Mouse (Mus musculus) monocyte, adult 2 months (primary cell): ENCODE results near the gene Cmtm5.
"Not testable (repeated sequence)": the region's sequence is repeated elsewhere in the genome, so short reads cannot be mapped to it uniquely, and the experiment has no call there.

Source experiments
- DNase-seq, 2 experiments: peaks; one replicate each; pipeline ENCODE4 v3.0.0; 2022; ENCODE audit warnings: low spot score in 2 of 2, low read depth in 1 of 2

Cmtm5 gene

GRCm38 (mm10) chr14:54932645-54933150, 3.4 kb upstream of the Cmtm5 start, which contains the start of gene Il25:
TSS of gene Il25 (plus strand) at chr14:54932695.
- no peak for DNase-seq

DNA sequence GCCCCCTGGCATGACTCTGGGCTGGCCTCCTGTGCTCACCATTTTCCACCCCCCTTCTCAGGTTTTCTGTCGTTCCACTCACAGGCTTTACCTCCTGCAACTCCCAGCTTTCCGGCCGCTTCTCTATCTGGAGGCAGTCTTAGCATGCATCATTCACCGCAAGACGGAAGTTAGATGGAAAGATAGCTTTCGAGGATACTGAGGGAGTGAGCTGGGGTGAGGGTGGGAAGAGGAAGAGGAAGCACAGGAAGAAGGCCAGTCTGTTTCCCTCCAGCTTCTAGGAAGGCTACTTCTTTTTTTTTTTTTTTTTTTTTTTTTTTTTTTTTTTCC, 735 bp downstream of the Cmtm5 start:
- no peak for DNase-seq

GRCm38 (mm10) chr14:54937361-54938182, 1.5 kb downstream of the Cmtm5 start:
- no peak for DNase-seq

DNA sequence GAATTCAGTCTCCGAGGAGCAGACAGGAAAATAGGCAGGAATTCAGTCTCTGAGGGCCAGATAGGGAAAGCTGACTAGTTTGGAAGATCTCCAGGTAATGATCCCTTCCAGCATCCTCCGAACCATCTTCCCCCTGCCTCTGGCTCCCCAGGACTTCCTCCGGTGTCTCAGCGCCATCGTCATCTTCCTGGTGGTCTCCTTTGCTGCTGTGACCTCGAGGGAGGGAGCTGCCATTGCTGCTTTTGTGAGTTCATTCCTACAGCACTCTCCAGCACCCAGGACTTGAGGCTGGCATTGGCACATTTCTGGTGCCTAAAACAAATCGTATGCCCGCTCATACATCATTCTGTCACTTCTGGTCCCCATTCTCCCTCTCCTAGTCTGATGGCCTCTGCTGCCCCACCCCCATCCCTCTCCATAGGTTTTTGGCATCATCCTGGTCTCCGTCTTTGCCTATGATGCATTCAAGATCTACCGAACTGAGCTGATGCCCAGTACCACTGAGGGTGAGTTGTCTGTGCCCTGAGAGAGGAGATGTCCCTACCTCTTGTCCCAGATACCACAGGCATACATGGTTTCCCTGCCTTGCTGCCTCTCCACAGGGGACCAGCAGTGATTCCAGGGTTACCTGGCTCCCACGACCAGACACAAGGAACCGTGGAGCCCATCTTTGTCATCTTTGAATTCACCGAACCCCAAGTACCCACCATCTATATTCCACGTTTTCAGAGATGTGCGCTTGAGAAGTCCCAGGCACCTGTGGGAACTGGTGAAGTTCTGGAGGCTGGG, 2.6 kb downstream of the Cmtm5 start:
- no peak for DNase-seq

GRCm38 (mm10) chr14:54939434-54940175, 3.5 kb downstream of the Cmtm5 start:
- peak in 1 of 2 experiments; percentile 15 for DNase-seq

GRCm38 (mm10) chr14:54940176-54940530, 4.1 kb downstream of the Cmtm5 start:
- DNase-seq = no peak

DNA sequence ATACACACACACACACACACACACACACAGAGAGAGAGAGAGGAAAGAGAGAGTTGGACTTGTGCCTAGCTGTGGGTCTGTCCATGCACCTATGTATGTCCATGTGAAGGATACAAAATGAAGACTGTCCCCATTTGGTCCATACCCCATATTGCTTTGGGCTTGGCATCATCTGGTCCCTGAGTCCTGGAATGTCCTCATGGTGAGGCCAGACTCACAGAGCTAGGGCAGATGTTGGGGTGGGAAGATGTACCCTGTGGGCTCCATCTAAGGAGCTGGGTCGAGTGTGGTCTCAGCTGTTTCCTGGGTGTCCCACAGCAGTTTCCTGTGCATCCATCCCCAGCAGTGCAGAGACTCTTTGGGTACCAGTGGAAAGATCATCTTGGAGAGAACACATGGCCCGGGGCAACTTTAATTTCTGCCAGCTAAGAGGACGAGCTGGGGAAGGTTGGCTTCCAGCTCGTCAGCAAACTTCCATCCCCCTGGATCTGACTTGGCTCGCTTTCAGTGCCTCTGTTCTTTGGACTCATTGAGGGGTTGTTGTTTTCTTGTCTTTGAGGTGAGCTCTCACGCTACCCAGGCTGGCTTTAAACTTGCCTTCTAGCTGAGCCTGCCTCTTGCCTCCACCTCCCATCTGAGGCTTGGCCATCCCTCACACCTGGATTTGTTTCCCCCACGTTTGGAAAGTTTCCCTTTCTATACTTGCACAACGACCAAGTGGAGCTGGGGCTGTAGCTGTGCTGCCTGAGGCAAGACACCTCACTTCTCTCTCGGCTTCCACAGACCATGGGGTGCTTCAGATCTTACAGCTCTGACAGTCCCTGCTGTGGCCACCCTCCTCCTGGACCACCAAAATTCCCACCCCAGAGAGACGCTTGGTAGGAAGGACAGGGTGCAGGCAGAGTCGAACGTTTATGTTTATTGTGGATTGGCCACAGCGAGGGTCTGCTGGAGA, 5.2 kb downstream of the Cmtm5 start:
- no peak for DNase-seq

GRCm38 (mm10) chr14:54942479-54942878, 6.4 kb downstream of the Cmtm5 start:
- no peak for DNase-seq

- no peak for DNase-seq
Observed at GRCm38 (mm10) chr14:54943971-54944370, 7.9 kb downstream of the Cmtm5 start.

DNA sequence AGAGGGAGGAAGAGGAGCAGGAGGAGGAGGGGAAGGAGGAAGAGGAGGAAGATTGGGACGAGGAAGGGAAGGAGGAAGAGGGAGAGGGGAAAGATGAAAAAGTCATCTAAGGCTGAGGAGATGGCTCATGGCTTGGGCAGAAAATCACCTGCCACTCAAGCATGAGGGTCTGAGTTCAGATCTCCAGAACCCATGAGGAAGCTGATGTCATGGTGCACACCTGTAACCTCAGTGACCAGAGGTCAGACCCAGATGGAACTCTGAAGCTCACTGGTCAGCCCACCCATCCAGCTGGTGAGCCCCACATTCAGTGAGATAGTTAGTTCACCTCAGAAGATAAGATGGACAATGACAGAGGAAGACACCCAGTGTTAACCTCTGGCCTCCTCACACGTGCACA, 8.9 kb downstream of the Cmtm5 start:
- no peak for DNase-seq

- no peak for DNase-seq
Observed at GRCm38 (mm10) chr14:54945975-54946704, 10.1 kb downstream of the Cmtm5 start.

DNA sequence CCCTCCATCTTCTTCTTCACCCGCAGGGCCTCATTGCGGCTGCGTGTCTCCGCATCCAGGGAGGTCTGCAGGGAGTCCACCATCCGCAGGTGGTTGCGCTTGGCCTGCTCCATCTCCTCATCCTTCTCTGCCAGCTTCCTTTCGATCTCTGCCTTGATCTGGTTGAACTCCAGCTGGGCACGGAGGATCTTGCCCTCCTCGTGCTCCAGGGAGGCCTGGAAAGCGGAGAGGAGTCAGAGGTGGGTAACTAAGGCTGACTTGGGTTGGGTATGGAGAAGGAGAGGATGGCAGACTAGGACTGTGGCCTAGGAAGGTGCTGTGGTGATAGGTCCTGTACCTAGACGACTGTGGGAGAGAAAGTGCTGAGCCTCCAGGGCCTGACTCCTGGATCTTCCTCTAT, 10.9 kb downstream of the Cmtm5 start:
- not testable (repeated sequence) for DNase-seq

DNA sequence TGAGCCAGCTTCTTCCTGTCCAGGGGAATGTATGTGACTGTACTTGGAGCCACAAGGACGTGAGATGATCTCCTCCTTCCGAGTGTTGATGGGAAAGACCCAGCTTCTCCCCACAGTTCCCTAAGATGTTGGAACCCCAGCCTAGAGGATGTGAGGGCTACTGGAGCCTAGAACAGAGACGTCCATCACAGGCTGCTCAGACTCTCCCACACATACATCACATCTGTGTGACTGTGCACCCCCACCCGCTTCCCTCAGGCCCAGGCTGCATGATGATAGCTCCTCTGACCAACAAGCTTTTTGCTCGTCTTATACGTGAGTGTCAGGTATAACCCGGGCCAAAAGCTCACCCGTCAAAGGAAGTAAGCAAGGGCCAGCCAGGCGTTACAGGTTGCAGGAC, 12.7 kb downstream of the Cmtm5 start:
- DNase-seq = no peak

DNA sequence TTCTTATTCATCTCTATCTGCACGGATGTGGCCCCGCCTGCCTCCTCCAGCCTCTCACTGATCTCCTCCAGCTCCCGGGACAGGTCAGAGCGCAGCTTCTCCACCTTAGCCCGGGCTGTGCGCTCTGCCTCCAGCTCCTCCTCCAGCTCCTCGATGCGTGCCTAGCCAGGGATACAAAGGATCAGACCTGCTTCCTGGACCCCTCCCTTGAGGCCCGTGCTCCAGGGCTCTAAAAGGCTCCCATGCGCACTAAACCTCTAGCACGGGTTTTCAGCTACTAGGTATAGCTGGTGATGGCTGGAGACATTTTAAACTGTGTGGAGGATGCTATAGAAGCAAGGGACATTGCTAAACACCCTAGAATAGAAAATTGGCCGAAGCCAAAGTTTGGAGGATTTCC, 14.4 kb downstream of the Cmtm5 start:
- DNase-seq = no peak

DNA sequence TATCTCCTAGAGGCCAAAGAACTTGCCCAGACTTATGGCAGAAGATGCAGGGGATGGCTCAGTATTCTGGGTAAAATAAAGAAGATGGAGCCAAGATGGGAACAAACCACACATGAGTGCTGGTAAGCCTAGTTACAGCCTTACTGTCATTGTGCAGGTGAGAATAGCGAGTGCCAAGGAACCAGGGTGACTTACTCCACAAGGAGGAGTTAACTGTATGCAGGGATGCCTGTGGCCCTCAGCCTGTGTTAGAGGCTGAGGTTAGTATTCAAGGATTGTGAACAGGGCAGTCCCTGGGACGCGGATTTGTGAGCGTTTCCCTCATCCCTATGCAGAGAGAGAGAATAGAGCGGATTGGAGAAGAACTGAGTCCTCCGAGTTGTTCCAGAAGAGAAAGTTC, 15.5 kb downstream of the Cmtm5 start:
- DNase-seq = no peak

GRCm38 (mm10) chr14:54953664-54954206, 17.7 kb downstream of the Cmtm5 start:
- DNase-seq = no peak

GRCm38 (mm10) chr14:54954474-54954873, 18.4 kb downstream of the Cmtm5 start:
- DNase-seq = no peak

- no peak for DNase-seq
Observed at GRCm38 (mm10) chr14:54955481-54955880, 19.4 kb downstream of the Cmtm5 start.

DNA sequence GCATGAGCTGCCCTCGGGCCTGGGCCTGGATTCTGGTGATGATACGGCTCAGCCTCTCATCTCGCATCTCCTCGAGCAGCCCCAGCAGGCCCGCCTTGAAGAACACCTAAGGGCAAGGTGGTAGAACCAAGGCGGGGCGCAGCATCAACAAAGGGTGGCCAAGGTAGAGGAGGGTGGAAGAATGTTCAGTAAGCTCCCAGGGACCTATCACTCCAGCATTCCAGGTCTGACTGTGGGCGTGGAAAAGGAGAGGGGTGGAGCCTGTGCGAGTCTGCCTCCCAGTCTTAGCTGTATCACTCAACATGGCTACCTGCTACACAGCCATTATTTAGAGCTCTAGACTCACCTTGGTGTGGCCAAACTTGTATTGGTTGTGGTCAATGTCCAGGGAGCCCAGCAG, 20.5 kb downstream of the Cmtm5 start:
- DNase-seq = no peak

- DNase-seq = no peak
Observed at GRCm38 (mm10) chr14:54958503-54958902, 22.4 kb downstream of the Cmtm5 start.
